Mouse (Mus musculus): Measurements from ENCODE around the gene Ppp3r1.

The Ppp3r1 gene

DNA sequence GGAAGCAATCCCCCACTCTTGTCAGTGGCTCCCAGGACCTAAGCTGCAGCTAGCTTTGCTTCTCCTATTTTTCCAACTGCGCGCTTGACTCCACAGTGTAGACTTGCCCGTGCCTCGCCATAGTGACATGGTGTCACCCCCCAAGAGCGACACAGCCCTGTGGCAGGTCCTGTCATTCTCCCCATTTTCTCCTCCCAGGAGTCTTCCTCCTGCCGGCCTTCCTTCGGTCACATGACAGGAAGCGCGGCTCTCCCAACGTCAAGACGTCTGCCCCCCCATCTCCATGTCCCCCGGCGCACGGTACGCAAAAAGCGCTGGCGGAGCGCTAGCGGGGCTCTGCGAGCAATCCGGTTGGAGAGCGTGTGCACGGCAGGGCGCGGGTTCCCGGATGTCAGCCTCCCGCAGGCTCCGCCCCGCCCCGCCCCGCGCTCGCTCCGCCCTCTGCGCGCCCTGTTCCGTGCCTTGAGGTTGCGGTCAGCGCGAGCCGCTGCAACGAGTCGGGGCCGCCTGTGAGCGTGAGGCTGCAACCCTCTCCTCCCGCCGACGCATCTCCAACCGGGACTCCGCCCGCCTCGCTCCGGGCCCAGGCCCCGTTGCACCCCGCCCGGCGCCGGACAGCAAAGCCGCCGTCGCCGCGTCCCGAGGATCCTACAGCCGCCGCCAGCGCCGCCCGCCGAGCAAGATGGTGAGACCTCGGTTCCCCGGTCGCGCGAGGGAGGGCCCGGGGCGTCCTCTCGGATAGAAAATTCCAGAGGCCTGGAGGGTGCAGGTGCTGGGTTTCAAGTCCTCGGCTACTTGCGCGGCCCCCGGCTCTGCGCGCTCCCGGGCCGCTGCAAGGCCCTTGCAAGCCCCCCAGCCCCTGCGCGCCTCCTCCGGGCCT, at the start of gene Ppp3r1:
Ppp3r1 (plus strand) TSS at position 406 of the 880 bp plus-strand sequence.
- DNase-seq (ENCODE audit: low spot score in 2 of 2) = peak; percentile 91 to 93

DNA sequence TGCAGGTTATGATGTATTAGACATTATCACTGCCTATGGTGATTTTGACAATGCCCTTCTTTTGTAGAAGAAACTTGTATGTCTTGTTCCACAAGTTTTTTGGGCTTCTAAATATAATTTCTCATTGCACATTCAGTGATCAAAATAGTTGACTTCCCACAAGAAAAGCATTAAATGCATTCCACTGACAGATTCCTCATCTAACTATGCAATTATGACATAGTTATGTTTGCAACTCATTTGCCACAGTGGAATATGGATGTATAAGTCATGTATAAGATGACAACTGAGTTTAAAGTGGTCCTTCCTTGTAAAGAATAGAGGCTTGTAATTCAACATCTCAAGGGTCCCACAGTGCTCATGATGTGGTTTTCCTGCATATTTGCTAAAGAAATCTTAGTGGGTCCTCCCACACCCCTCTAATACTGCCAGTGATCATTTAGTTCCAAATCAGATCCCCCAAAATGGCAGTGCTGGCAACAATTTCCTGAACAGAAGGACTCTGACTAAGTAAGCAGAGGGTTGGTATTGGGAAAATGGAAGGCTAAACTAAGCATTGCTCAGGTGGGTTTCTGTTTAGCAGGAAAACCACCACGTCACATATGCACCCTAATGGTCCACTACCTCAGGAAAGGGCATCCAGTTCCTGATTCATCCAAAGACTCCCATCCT, 46.5 kb upstream of the Ppp3r1 start:
- DNase-seq (ENCODE audit: low spot score in 2 of 2) = no peak

DNA sequence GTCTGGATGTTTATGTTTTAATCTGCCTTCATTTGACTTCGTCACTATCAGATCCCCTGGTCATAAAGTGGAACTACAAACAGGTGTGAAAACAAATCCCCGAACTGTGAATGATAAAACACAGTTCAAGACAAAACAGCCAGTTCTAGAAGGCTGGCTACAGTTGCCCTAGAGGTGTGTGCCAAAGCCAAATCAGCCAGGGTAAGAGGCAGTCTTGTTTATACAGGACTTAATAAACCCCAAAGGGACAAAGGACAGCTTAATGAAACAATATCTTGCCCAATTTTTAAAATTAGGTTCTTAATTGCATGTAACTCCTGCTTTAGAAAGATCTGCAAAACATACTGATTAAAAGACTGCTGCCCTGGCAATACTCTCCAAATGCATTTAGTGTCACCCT, 32.6 kb upstream of the Ppp3r1 start:
- no peak for DNase-seq (ENCODE audit: low spot score in 2 of 2)

- no peak for DNase-seq (ENCODE audit: low spot score in 2 of 2)
Observed at GRCm38 (mm10) chr11:17135638-17136037, 23.4 kb upstream of the Ppp3r1 start.

GRCm38 (mm10) chr11:17138306-17139033, 20.6 kb upstream of the Ppp3r1 start:
- DNase-seq (ENCODE audit: low spot score in 2 of 2) = no peak

DNA sequence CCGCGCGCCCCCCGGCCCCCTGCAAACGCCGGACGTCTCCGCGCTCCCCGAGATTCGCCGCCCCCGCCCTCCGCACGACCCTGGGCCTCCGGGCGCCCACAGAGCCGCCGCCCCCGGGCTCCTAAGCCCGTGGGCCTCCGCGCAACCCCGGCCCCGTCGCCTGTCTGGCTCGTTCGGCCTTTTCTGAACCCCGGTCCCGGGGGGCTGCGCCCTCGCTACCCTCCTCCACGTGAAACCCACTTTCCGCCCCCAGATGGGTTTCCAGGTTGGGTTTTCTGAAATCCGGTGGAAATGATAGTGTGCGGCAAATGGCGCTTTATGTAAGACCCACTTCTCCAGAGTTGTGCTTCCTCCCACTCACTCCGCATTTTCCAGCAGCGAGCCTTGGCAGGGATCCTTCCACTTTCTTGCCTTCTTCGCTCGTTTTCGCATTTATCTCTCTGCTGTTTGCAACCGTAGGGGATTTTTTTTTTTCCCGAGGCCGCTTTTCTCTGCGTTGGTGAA, 727 bp downstream of the Ppp3r1 start:
- peak in 1 of 2 experiments; percentile 26 for DNase-seq (ENCODE audit: low spot score in 2 of 2)

DNA sequence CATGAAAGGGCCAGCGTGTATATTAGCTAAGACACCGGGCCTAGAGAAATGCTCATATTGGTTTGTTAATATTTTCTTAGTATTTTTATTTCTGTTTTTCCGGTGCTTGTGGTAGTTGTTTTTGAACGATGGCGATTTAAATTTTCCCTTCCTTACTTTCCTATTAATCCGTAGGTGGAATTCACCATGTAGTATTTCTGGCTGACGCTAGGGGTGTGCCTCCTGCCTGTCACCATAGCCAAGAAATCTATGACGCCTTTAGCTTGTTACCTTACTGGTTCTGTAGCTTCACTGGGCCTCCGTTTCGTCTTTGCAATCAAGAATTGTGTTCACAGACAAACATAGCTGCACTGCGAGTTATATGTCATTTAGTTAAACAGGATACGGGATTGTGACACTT, 1.2 kb downstream of the Ppp3r1 start:
- DNase-seq (ENCODE audit: low spot score in 2 of 2) = peak; percentile 56 to 57

GRCm38 (mm10) chr11:17163956-17164355, 4.9 kb downstream of the Ppp3r1 start:
- DNase-seq (ENCODE audit: low spot score in 2 of 2) = no peak

- DNase-seq (ENCODE audit: low spot score in 2 of 2) = peak in 1 of 2 experiments; percentile 36
Observed at GRCm38 (mm10) chr11:17166627-17167026, 7.6 kb downstream of the Ppp3r1 start.

DNA sequence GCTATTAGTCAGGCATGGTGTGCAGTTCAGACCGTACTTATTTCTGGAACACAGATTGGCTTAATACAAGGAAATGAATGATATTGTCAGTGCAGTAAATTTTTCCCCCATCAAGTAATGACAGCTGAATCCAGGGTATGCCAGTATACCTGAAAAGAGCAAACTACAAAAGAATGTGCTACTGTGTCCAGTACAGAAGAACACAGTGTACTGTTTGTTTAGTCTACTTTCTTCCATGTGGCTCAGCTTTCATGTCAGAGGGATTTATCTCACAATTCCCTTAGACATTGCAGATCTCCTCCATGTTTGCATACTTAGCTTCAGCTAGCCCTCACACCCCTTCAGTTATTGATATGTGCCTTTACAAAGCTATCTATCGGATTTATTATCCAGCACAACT, 10.2 kb downstream of the Ppp3r1 start:
- DNase-seq (ENCODE audit: low spot score in 2 of 2) = no peak

DNA sequence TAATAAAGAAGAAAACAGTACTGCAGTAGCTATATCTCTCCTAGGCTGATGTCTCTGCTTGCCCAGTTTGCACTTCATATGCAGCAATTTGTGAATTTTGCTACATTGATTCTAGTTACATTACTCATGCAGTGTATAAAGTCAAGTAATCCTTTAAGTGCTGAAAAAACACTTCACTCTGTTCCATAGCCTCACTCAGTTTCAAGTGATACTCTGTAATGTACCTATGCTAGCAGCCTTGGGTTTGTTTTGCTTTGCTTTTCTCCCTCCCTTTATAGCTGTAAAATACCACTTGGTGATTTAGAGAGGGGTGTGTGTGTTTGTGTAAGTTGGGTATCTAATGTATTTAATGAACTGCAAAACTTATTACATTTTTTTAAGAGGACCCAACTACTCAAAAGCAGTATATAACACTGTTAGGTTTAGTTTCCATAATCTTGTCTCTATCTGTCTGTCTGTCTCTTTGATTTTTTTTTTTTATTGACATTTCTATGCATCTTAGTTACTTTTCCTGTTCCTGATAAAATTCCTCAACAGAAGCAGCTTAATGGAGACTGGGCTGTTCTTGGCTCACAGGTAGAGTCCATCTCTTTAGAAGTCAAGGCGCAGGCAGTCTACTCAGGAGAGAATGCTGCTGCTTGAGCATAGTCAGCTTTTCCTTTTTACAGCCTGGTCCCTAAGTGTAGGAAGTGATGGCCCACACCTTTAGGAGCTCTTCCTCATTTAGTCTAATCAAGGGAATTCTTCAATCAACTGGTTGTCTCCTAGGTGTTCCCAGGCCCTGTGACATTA, 12.1 kb downstream of the Ppp3r1 start:
- no peak for DNase-seq (ENCODE audit: low spot score in 2 of 2)

- no peak for DNase-seq (ENCODE audit: low spot score in 2 of 2)
Observed at GRCm38 (mm10) chr11:17172300-17172699, 13.2 kb downstream of the Ppp3r1 start.

- no peak for DNase-seq (ENCODE audit: low spot score in 2 of 2)
Observed at GRCm38 (mm10) chr11:17176638-17177037, 17.6 kb downstream of the Ppp3r1 start.

DNA sequence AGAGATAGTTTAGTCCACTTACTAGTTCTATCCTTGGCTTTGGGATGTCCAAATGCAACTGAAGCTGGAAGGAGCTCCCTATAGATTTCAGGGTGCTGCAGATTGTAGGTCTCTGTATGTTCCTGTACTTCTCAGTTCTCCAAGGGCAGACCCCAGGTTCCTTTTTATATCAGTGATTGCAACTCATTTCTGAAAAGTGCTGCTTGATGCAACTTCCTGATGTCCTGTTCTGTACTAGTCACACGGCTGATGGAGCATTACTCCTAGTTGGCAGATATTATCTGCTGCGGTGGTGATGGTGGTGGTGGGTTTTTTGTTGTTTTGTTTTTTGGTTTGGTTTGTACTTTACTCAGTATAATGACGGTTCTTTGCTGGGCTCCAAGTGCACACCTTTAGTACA, 21.7 kb downstream of the Ppp3r1 start:
- no peak for DNase-seq (ENCODE audit: low spot score in 2 of 2)

GRCm38 (mm10) chr11:17181807-17182206, 22.7 kb downstream of the Ppp3r1 start, which contains the start of gene Wdr92:
TSS of gene Wdr92 (plus strand) at chr11:17182107.
- DNase-seq (ENCODE audit: low spot score in 2 of 2) = no peak

DNA sequence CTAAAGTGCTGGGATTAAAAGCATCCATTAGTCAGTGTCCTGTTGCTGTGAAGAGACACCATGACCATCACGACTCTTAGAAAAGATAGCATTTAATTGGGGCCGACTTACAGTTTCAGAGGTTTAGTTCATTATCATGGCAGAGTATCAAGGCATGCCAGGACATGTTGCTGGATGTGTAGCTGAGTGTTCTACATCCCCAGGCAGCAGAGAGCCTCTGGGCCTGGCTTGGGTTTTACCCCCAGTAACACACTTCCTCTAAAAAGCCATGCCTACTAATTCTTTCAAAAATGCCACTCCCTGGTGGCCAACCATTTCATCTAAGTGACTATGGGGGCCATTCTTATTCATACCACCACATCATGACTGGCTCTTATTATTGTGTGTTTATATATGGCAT, 24.1 kb downstream of the Ppp3r1 start:
- no peak for DNase-seq (ENCODE audit: low spot score in 2 of 2)

DNA sequence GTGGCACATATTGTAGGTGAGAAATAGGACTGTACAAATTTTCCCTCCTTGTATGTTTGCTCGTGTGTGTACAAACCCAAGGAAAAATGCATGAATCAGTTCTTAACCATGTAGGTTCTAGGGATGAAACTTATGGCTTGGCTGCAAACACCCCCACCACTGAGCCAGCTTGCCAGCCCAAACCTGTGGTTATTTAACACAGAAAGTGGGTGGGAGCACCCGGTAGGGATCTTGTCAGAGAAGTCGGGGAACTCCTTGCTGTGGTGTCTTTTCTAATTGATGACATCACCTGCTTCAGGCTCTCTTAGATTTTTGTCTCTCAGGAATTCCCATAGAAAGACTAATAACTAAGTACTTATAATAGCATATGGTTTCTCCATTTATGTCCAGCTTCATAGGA, 28.6 kb downstream of the Ppp3r1 start:
- DNase-seq (ENCODE audit: low spot score in 2 of 2) = no peak

DNA sequence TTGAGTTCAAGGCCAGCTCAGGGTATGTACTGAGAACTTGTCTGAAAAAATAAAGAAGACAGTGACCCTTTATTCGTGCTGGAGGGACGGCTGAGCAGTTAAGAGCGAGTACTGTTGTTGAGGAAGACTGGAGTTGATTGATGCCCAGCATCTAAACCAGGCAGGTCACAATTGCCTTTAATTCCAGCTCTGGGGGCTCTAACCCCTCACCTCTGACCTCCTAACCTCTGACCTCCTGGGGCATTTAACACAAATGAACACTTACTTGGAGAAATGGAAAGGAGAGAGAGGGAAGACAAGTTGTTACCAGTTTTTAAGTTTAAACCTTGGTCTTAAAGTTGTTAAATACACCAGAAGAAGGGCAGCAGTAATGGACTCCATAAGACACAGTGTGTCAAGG, 29.7 kb downstream of the Ppp3r1 start:
- no peak for DNase-seq (ENCODE audit: low spot score in 2 of 2)

GRCm38 (mm10) chr11:17192151-17192844, 33.2 kb downstream of the Ppp3r1 start:
- peak in 1 of 2 experiments; percentile 38 for DNase-seq (ENCODE audit: low spot score in 2 of 2)

- no peak for DNase-seq (ENCODE audit: low spot score in 2 of 2)
Observed at GRCm38 (mm10) chr11:17199170-17199569, 40.1 kb downstream of the Ppp3r1 start.
